Mouse (Mus musculus) liver, postnatal 0 days (tissue): ENCODE measurements around the gene Zfp148.

Experiments used
- CTCF ChIP-seq: sonication (generic); IDR thresholded peaks from 2 replicates; pipeline ENCODE4 v1.5.1; 2016; ENCODE audit warnings: antibody characterized with exemption, low read depth
- EP300 ChIP-seq: IDR thresholded peaks from 2 replicates; pipeline ENCODE4 v1.6.1; 2016; ENCODE audit warnings: antibody characterized with exemption, low read depth, mild to moderate bottlenecking

- no peak for TF ChIP-seq EP300
- no peak for TF ChIP-seq CTCF
Measured at GRCm38 (mm10) chr16:33516807-33517565, 136.3 kb downstream of the Zfp148 start, which contains the start of gene Slc12a8.
